Mouse (Mus musculus): ENCODE measurements around the gene Ptpn7. TPM values are rescaled to one million over a fixed set of nuclear protein-coding genes. Genes with fewer than 3 reads are reported as not detected.

Gene Ptpn7
- polyA plus RNA-seq, 1 experiment from 2014 or later: 1.8 TPM

GRCm38 (mm10) chr1:135169556-135170224 is 37.2 kb downstream of the Ptpn7 start:
- Histone ChIP-seq H3K4me1 (replicated peaks; ENCODE audit: control insufficient read depth, insufficient read depth, low read length) (no peaks in the 10 kb centered on the region), H3K4me3 (ENCODE audit: low read depth, low read length) (no peak overlapping the region), H3K27me3 (ENCODE audit: control insufficient read depth, insufficient read depth, low read length) (no peaks in the 10 kb centered on the region), H3K9me3 (ENCODE audit: control insufficient read depth, low read length) (no peaks in the 10 kb centered on the region), H3K36me3 (ENCODE audit: control insufficient read depth, insufficient read depth, low read length) (no peaks in the 10 kb centered on the region), H3K4me2 (ENCODE audit: low read depth, low read length, severe bottlenecking) (no peak overlapping the region), H3K27ac (ENCODE audit: low read depth, low read length) (no peak overlapping the region), H3K9ac (ENCODE audit: low read length) (no peak overlapping the region)
- ATAC-seq (replicated peaks; ENCODE audit: low FRiP score) (no peak), DNase-seq (ENCODE audit: low spot score) (no peak)
- WGBS: 65% methylated on average over 12 of the region's 12 CpGs

GRCm38 (mm10) chr1:135170299-135170698 is 37.8 kb downstream of the Ptpn7 start:
- no peak for DNase-seq (ENCODE audit: low spot score)
- no peak overlapping the region for H3K9ac ChIP-seq (ENCODE audit: low read length)
- no peak overlapping the region for H3K4me3 ChIP-seq (ENCODE audit: low read depth, low read length)
- no peaks in the 10 kb centered on the region for H3K27me3 ChIP-seq (ENCODE audit: control insufficient read depth, insufficient read depth, low read length)
- whole genome bisulfite sequencing: 77% methylated on average over 10 of the region's 10 CpGs
- no peak overlapping the region for H3K4me2 ChIP-seq (ENCODE audit: low read depth, low read length, severe bottlenecking)
- H3K4me1 ChIP-seq (replicated peaks; ENCODE audit: control insufficient read depth, insufficient read depth, low read length): no peaks in the 10 kb centered on the region
- H3K9me3 ChIP-seq (ENCODE audit: control insufficient read depth, low read length): no peaks in the 10 kb centered on the region
- H3K36me3 ChIP-seq (ENCODE audit: control insufficient read depth, insufficient read depth, low read length): no peaks in the 10 kb centered on the region
- ATAC-seq (replicated peaks; ENCODE audit: low FRiP score): no peak
- no peak overlapping the region for H3K27ac ChIP-seq (ENCODE audit: low read depth, low read length)

GRCm38 (mm10) chr1:135171202-135171601 is 38.7 kb downstream of the Ptpn7 start:
- ATAC-seq (replicated peaks; ENCODE audit: low FRiP score): no peak
- DNase-seq (ENCODE audit: low spot score): no peak
- H3K27me3 ChIP-seq (ENCODE audit: control insufficient read depth, insufficient read depth, low read length): no peaks in the 10 kb centered on the region
- no peak overlapping the region for H3K9ac ChIP-seq (ENCODE audit: low read length)
- H3K9me3 ChIP-seq (ENCODE audit: control insufficient read depth, low read length): no peaks in the 10 kb centered on the region
- no peak overlapping the region for H3K4me3 ChIP-seq (ENCODE audit: low read depth, low read length)
- no peaks in the 10 kb centered on the region for H3K4me1 ChIP-seq (replicated peaks; ENCODE audit: control insufficient read depth, insufficient read depth, low read length)
- no peaks in the 10 kb centered on the region for H3K36me3 ChIP-seq (ENCODE audit: control insufficient read depth, insufficient read depth, low read length)
- 82% methylated on average over 7 of the region's 7 CpGs for WGBS
- H3K4me2 ChIP-seq (ENCODE audit: low read depth, low read length, severe bottlenecking): no peak overlapping the region
- H3K27ac ChIP-seq (ENCODE audit: low read depth, low read length): no peak overlapping the region

- no peak overlapping the region for H3K9ac ChIP-seq (ENCODE audit: low read length)
- no peaks in the 10 kb centered on the region for H3K27me3 ChIP-seq (ENCODE audit: control insufficient read depth, insufficient read depth, low read length)
- no peak overlapping the region for H3K4me3 ChIP-seq (ENCODE audit: low read depth, low read length)
- no peaks in the 10 kb centered on the region for H3K9me3 ChIP-seq (ENCODE audit: control insufficient read depth, low read length)
- H3K36me3 ChIP-seq (ENCODE audit: control insufficient read depth, insufficient read depth, low read length): no peaks in the 10 kb centered on the region
- H3K4me1 ChIP-seq (replicated peaks; ENCODE audit: control insufficient read depth, insufficient read depth, low read length): no peaks in the 10 kb centered on the region
- DNase-seq (ENCODE audit: low spot score): peak; percentile 63
- ATAC-seq (replicated peaks; ENCODE audit: low FRiP score): peak; percentile 56; the same call in 1 of the 2 replicates
- H3K27ac ChIP-seq (ENCODE audit: low read depth, low read length): no peak overlapping the region
- WGBS: 59% methylated on average over 6 of the region's 6 CpGs
- no peak overlapping the region for H3K4me2 ChIP-seq (ENCODE audit: low read depth, low read length, severe bottlenecking)
These were observed 39.5 kb downstream of the Ptpn7 start for GRCm38 (mm10) chr1:135171984-135172383.

GRCm38 (mm10) chr1:135173311-135173710 is 40.8 kb downstream of the Ptpn7 start:
- DNase-seq (ENCODE audit: low spot score) (no peak), ATAC-seq (replicated peaks; ENCODE audit: low FRiP score) (no peak)
- WGBS: 95% methylated on average over 6 of the region's 6 CpGs
- Histone ChIP-seq H3K4me2 (ENCODE audit: low read depth, low read length, severe bottlenecking) (no peak overlapping the region), H3K27ac (ENCODE audit: low read depth, low read length) (no peak overlapping the region), H3K9me3 (ENCODE audit: control insufficient read depth, low read length) (no peaks in the 10 kb centered on the region), H3K9ac (ENCODE audit: low read length) (no peak overlapping the region), H3K27me3 (ENCODE audit: control insufficient read depth, insufficient read depth, low read length) (no peaks in the 10 kb centered on the region), H3K36me3 (ENCODE audit: control insufficient read depth, insufficient read depth, low read length) (no peaks in the 10 kb centered on the region), H3K4me1 (replicated peaks; ENCODE audit: control insufficient read depth, insufficient read depth, low read length) (no peaks in the 10 kb centered on the region), H3K4me3 (ENCODE audit: low read depth, low read length) (no peak overlapping the region)

GRCm38 (mm10) chr1:135175176-135175575 is 42.7 kb downstream of the Ptpn7 start:
- no peaks in the 10 kb centered on the region for H3K4me1 ChIP-seq (replicated peaks; ENCODE audit: control insufficient read depth, insufficient read depth, low read length)
- ATAC-seq (replicated peaks; ENCODE audit: low FRiP score) (no peak), DNase-seq (ENCODE audit: low spot score) (no peak)
- no peaks in the 10 kb centered on the region for H3K9me3 ChIP-seq (ENCODE audit: control insufficient read depth, low read length)
- no peaks in the 10 kb centered on the region for H3K27me3 ChIP-seq (ENCODE audit: control insufficient read depth, insufficient read depth, low read length)
- no peak overlapping the region for H3K4me3 ChIP-seq (ENCODE audit: low read depth, low read length)
- no peak overlapping the region for H3K4me2 ChIP-seq (ENCODE audit: low read depth, low read length, severe bottlenecking)
- H3K27ac ChIP-seq (ENCODE audit: low read depth, low read length): no peak overlapping the region
- 79% methylated on average over 3 of the region's 3 CpGs for WGBS
- H3K36me3 ChIP-seq (ENCODE audit: control insufficient read depth, insufficient read depth, low read length): no peaks in the 10 kb centered on the region
- no peak overlapping the region for H3K9ac ChIP-seq (ENCODE audit: low read length)

- Histone ChIP-seq H3K27ac (ENCODE audit: low read depth, low read length) (no peak overlapping the region), H3K9me3 (ENCODE audit: control insufficient read depth, low read length) (no peaks in the 10 kb centered on the region), H3K36me3 (ENCODE audit: control insufficient read depth, insufficient read depth, low read length) (no peaks in the 10 kb centered on the region), H3K9ac (ENCODE audit: low read length) (no peak overlapping the region), H3K4me2 (ENCODE audit: low read depth, low read length, severe bottlenecking) (no peak overlapping the region), H3K4me3 (ENCODE audit: low read depth, low read length) (no peak overlapping the region), H3K27me3 (ENCODE audit: control insufficient read depth, insufficient read depth, low read length) (no peaks in the 10 kb centered on the region), H3K4me1 (replicated peaks; ENCODE audit: control insufficient read depth, insufficient read depth, low read length) (no peaks in the 10 kb centered on the region)
- WGBS: 78% methylated on average over 3 of the region's 3 CpGs
- DNase-seq (ENCODE audit: low spot score) (no peak), ATAC-seq (replicated peaks; ENCODE audit: low FRiP score) (no peak)
These were observed 45.2 kb downstream of the Ptpn7 start for GRCm38 (mm10) chr1:135177724-135178123.

GRCm38 (mm10) chr1:135178863-135179262 is 46.4 kb downstream of the Ptpn7 start:
- Histone ChIP-seq H3K27me3 (ENCODE audit: control insufficient read depth, insufficient read depth, low read length) (no peaks in the 10 kb centered on the region), H3K9ac (ENCODE audit: low read length) (no peak overlapping the region), H3K27ac (ENCODE audit: low read depth, low read length) (no peak overlapping the region), H3K4me3 (ENCODE audit: low read depth, low read length) (no peak overlapping the region), H3K9me3 (ENCODE audit: control insufficient read depth, low read length) (no peaks in the 10 kb centered on the region), H3K36me3 (ENCODE audit: control insufficient read depth, insufficient read depth, low read length) (no peaks in the 10 kb centered on the region), H3K4me1 (replicated peaks; ENCODE audit: control insufficient read depth, insufficient read depth, low read length) (no peaks in the 10 kb centered on the region), H3K4me2 (ENCODE audit: low read depth, low read length, severe bottlenecking) (no peak overlapping the region)
- DNase-seq (ENCODE audit: low spot score): no peak
- 89% methylated on average over 7 of the region's 7 CpGs for WGBS
- ATAC-seq (replicated peaks; ENCODE audit: low FRiP score): no peak

GRCm38 (mm10) chr1:135180830-135181229 is 48.3 kb downstream of the Ptpn7 start:
- Histone ChIP-seq H3K9me3 (ENCODE audit: control insufficient read depth, low read length) (no peaks in the 10 kb centered on the region), H3K4me2 (ENCODE audit: low read depth, low read length, severe bottlenecking) (no peak overlapping the region), H3K27ac (ENCODE audit: low read depth, low read length) (no peak overlapping the region), H3K36me3 (ENCODE audit: control insufficient read depth, insufficient read depth, low read length) (no peaks in the 10 kb centered on the region), H3K9ac (ENCODE audit: low read length) (no peak overlapping the region), H3K27me3 (ENCODE audit: control insufficient read depth, insufficient read depth, low read length) (no peaks in the 10 kb centered on the region), H3K4me1 (replicated peaks; ENCODE audit: control insufficient read depth, insufficient read depth, low read length) (no peaks in the 10 kb centered on the region), H3K4me3 (ENCODE audit: low read depth, low read length) (no peak overlapping the region)
- ATAC-seq (replicated peaks; ENCODE audit: low FRiP score) (no peak), DNase-seq (ENCODE audit: low spot score) (no peak)
- 92% methylated on average over 10 of the region's 10 CpGs for WGBS

Measured in forebrain, embryonic 11.5 days (tissue).